Mouse (Mus musculus): Measurements from ENCODE around the gene Slc43a1. TPM values are rescaled to one million over a fixed set of nuclear protein-coding genes. Genes with fewer than 3 reads are reported as not detected.

Gene Slc43a1
- polyA plus RNA-seq, 2 experiments, result 18.5 to 25.8 TPM

DNA sequence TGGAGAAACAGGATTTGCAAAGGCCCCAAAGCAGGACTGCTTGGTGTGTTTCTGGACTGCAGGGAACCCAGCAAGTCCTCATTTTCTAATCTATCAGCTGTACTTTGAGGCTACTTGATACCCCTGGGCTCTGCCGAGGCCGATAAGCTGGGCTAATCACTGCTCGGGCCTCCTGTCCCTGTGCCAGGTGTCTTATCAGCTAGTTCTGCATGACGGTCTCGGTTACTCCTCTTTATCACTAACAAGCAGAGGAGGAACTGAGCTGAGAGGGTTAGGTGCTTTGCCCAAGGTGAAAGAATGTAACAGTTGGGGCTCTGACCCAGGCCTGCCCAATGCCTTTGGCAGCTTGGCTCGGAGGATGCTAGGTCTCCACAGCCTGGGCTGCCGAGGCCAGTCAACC lies 26.8 kb upstream of the Slc43a1 start:
- no peaks in the 10 kb centered on the region for H3K27me3 ChIP-seq (ENCODE audit: control insufficient read depth, insufficient read depth, low read length)
- TF ChIP-seq POLR2A (IDR thresholded peaks at IDR 0.05; ENCODE audit: borderline replicate concordance, extremely low read depth, insufficient read depth, insufficient read length), result no peak
- no peak overlapping the region for H3K27ac ChIP-seq (replicated peaks; ENCODE audit: low read depth, low read length)
- no peak overlapping the region for H3K4me2 ChIP-seq (replicated peaks; ENCODE audit: low read depth, low read length, severe bottlenecking)
- H3K9me3 ChIP-seq (ENCODE audit: control insufficient read depth, low read length), result no peaks in the 10 kb centered on the region
- WGBS, result 85% methylated on average over 7 of the region's 7 CpGs
- no peak for ATAC-seq (ENCODE audit: low FRiP score, low read depth)
- DNase-seq (ENCODE audit: low spot score), result no peak
- H3K9ac ChIP-seq (ENCODE audit: low read depth, low read length, severe bottlenecking), result no peak overlapping the region
- no peak overlapping the region for H3K4me3 ChIP-seq (replicated peaks; ENCODE audit: low read length)
- no peaks in the 10 kb centered on the region for H3K36me3 ChIP-seq (ENCODE audit: control insufficient read depth, insufficient read depth, low read length)
- H3K4me1 ChIP-seq (ENCODE audit: control insufficient read depth, insufficient read depth, low read length), result peaks cover 4% of the 10 kb centered on the region; the same call in 1 of the 2 replicates

DNA sequence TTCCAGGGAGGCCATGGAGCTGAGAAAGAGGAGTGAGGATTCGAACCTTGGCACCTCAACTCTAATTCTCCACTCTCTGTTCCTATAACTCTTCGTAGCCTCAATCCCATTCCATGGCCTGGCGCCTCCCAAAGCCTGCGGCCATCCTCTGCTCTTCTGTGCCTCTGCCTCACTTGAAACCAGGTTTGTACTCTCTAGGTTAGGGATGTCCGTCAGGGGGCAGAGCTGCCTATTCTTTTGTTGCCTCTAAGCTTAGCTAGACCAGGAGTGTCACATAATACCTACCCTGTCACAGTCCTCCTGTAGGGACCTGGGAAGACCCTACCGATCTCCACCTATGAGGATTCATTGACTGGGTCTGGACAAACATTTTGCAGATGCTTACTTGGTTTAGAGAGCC lies 26.0 kb upstream of the Slc43a1 start:
- Histone ChIP-seq H3K36me3 (ENCODE audit: control insufficient read depth, insufficient read depth, low read length) (no peaks in the 10 kb centered on the region), H3K27me3 (ENCODE audit: control insufficient read depth, insufficient read depth, low read length) (no peaks in the 10 kb centered on the region), H3K9ac (ENCODE audit: low read depth, low read length, severe bottlenecking) (no peak overlapping the region), H3K4me3 (replicated peaks; ENCODE audit: low read length) (no peak overlapping the region), H3K27ac (replicated peaks; ENCODE audit: low read depth, low read length) (no peak overlapping the region), H3K4me2 (replicated peaks; ENCODE audit: low read depth, low read length, severe bottlenecking) (no peak overlapping the region), H3K4me1 (ENCODE audit: control insufficient read depth, insufficient read depth, low read length) (peaks cover 4% of the 10 kb centered on the region; the same call in 1 of the 2 replicates), H3K9me3 (ENCODE audit: control insufficient read depth, low read length) (no peaks in the 10 kb centered on the region)
- WGBS, result 75% methylated on average over 6 of the region's 6 CpGs
- no peak for DNase-seq (ENCODE audit: low spot score)
- no peak for ATAC-seq (ENCODE audit: low FRiP score, low read depth)
- TF ChIP-seq POLR2A (IDR thresholded peaks at IDR 0.05; ENCODE audit: borderline replicate concordance, extremely low read depth, insufficient read depth, insufficient read length), result no peak

- Histone ChIP-seq H3K9me3 (ENCODE audit: control insufficient read depth, low read length) (no peaks in the 10 kb centered on the region), H3K9ac (ENCODE audit: low read depth, low read length, severe bottlenecking) (no peak overlapping the region), H3K4me2 (replicated peaks; ENCODE audit: low read depth, low read length, severe bottlenecking) (no peak overlapping the region), H3K27ac (replicated peaks; ENCODE audit: low read depth, low read length) (no peak overlapping the region), H3K4me1 (ENCODE audit: control insufficient read depth, insufficient read depth, low read length) (no peaks in the 10 kb centered on the region), H3K36me3 (ENCODE audit: control insufficient read depth, insufficient read depth, low read length) (no peaks in the 10 kb centered on the region), H3K27me3 (ENCODE audit: control insufficient read depth, insufficient read depth, low read length) (no peaks in the 10 kb centered on the region), H3K4me3 (replicated peaks; ENCODE audit: low read length) (no peak overlapping the region)
- WGBS, result 62% methylated on average over 3 of the region's 3 CpGs
- no peak for ATAC-seq (ENCODE audit: low FRiP score, low read depth)
- no peak for DNase-seq (ENCODE audit: low spot score)
- no peak for TF ChIP-seq POLR2A (IDR thresholded peaks at IDR 0.05; ENCODE audit: borderline replicate concordance, extremely low read depth, insufficient read depth, insufficient read length)
Measured at GRCm38 (mm10) chr2:84819861-84820260, 18.8 kb upstream of the Slc43a1 start.

DNA sequence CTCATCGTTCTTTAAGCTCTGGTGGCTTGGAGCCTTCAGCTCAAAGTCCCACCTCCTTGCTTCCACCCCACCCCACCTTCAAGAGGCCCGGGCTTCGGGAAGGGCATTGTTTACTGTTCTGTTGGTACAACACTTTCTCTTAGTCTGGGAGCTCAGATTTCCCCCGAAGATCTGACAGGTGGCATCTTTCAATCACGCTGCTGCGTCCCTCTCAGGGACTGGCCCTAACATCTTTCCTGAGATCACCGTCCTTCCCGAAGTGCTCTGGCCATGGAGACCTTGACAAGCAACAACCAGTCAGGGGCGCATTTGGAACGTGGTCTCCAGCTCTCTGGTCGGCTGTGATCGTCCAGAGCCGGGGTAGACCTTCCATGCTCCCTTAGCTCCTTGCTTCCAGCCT lies 16.1 kb upstream of the Slc43a1 start, which contains the start of gene Smtnl1:
Gene Smtnl1, minus strand, starts transcription at position 101 of the 400 bp plus-strand sequence.
- H3K9ac ChIP-seq (ENCODE audit: low read depth, low read length, severe bottlenecking), result no peak within 1 kb of the TSS
- no peak for TF ChIP-seq POLR2A (IDR thresholded peaks at IDR 0.05; ENCODE audit: borderline replicate concordance, extremely low read depth, insufficient read depth, insufficient read length)
- ATAC-seq (ENCODE audit: low FRiP score, low read depth), result no peak
- H3K4me3 ChIP-seq (replicated peaks; ENCODE audit: low read length), result no peak within 1 kb of the TSS
- WGBS, result 60% methylated on average over 13 of the region's 13 CpGs
- H3K27me3 ChIP-seq (ENCODE audit: control insufficient read depth, insufficient read depth, low read length), result no peaks in the 10 kb centered on the region
- no peaks in the 10 kb centered on the region for H3K36me3 ChIP-seq (ENCODE audit: control insufficient read depth, insufficient read depth, low read length)
- H3K9me3 ChIP-seq (ENCODE audit: control insufficient read depth, low read length), result no peaks in the 10 kb centered on the region
- H3K4me1 ChIP-seq (ENCODE audit: control insufficient read depth, insufficient read depth, low read length), result 0 out of 2 replicates have a peak, but pooled peaks cover 1% of the 10 kb centered on the region
- no peak within 1 kb of the TSS for H3K27ac ChIP-seq (replicated peaks; ENCODE audit: low read depth, low read length)
- no peak within 1 kb of the TSS for H3K4me2 ChIP-seq (replicated peaks; ENCODE audit: low read depth, low read length, severe bottlenecking)
- no peak for DNase-seq (ENCODE audit: low spot score)

GRCm38 (mm10) chr2:84823237-84823636 lies 15.4 kb upstream of the Slc43a1 start:
- Histone ChIP-seq H3K27me3 (ENCODE audit: control insufficient read depth, insufficient read depth, low read length) (no peaks in the 10 kb centered on the region), H3K4me1 (ENCODE audit: control insufficient read depth, insufficient read depth, low read length) (peaks cover 7% of the 10 kb centered on the region; the same call in 1 of the 2 replicates), H3K4me2 (replicated peaks; ENCODE audit: low read depth, low read length, severe bottlenecking) (no peak overlapping the region), H3K9ac (ENCODE audit: low read depth, low read length, severe bottlenecking) (no peak overlapping the region), H3K36me3 (ENCODE audit: control insufficient read depth, insufficient read depth, low read length) (no peaks in the 10 kb centered on the region), H3K4me3 (replicated peaks; ENCODE audit: low read length) (no peak overlapping the region), H3K27ac (replicated peaks; ENCODE audit: low read depth, low read length) (no peak overlapping the region), H3K9me3 (ENCODE audit: control insufficient read depth, low read length) (no peaks in the 10 kb centered on the region)
- no peak for ATAC-seq (ENCODE audit: low FRiP score, low read depth)
- no peak for DNase-seq (ENCODE audit: low spot score)
- 24% methylated on average over 2 of the region's 2 CpGs for WGBS
- no peak for TF ChIP-seq POLR2A (IDR thresholded peaks at IDR 0.05; ENCODE audit: borderline replicate concordance, extremely low read depth, insufficient read depth, insufficient read length)

Data from limb, embryonic 14.5 days (tissue).